Mouse (Mus musculus) olfactory bulb, adult 2 months (tissue): ENCODE results near the gene Cox8b.

Experiments
- CTCF ChIP-seq: fragments of 200-500 bp; IDR thresholded peaks from 2 replicates; pipeline ENCODE4 v1.5.1; 2012; ENCODE audit warnings: low read depth, mild to moderate bottlenecking, low read length, moderate library complexity; ENCODE audit not compliant: insufficient read depth
- POLR2A ChIP-seq: fragments of 200-500 bp; IDR thresholded peaks from 2 replicates; pipeline ENCODE4 v1.6.1; 2012; ENCODE audit warnings: mild to moderate bottlenecking, low read depth, low read length, moderate library complexity; ENCODE audit not compliant: insufficient read depth

- TF ChIP-seq CTCF (no peak), POLR2A (no peak)
Observed at GRCm38 (mm10) chr7:140921225-140921975, 21.2 kb upstream of the Cox8b start.
